Mouse (Mus musculus) CH12.LX (cell line): ENCODE results near the gene Calhm2. TPM values are rescaled to one million over a fixed set of nuclear protein-coding genes. Genes with fewer than 3 reads are reported as not detected.

ENCODE experiments used
- DNase-seq: peaks from one replicate; pipeline ENCODE4 v3.0.0-alpha.2; 2013; ENCODE audit errors: extremely low read depth
- H3K27ac ChIP-seq: 2 replicates; pipeline ENCODE4 v1.5.1; 2012; ENCODE audit warnings: low read depth, mild to moderate bottlenecking, control low read depth, moderate library complexity; ENCODE audit not compliant: insufficient read depth
- H3K27me3 ChIP-seq: replicated peaks from 2 replicates; pipeline ENCODE3; 2012; ENCODE audit warnings: inconsistent platforms
- H3K36me3 ChIP-seq, 2 experiments: replicated peaks in 1 of 2; 2 replicates each; pipeline versions ENCODE3 to v1.6.1; 2012; ENCODE audit warnings: inconsistent platforms in 1 of 2, low read length in 1 of 2, mild to moderate bottlenecking in 1 of 2, mixed read lengths in 1 of 2, moderate library complexity in 1 of 2; ENCODE audit not compliant: control insufficient read depth in 1 of 2, insufficient read depth in 1 of 2
- H3K4me1 ChIP-seq, 2 experiments: 2 replicates each; pipeline ENCODE4 v1.6.1; 2012; ENCODE audit warnings: inconsistent platforms in 1 of 2, moderate library complexity in 1 of 2; ENCODE audit not compliant: insufficient read depth in 2 of 2, control insufficient read depth in 1 of 2
- H3K4me2 ChIP-seq: 2 replicates; pipeline ENCODE4 v1.6.1; 2012; ENCODE audit warnings: low read depth, mild to moderate bottlenecking, control low read depth; ENCODE audit not compliant: poor library complexity, insufficient read depth, severe bottlenecking
- H3K4me3 ChIP-seq, 3 experiments: fragments of 150-350 bp in 1 of 3; sonication (generic) in 1 of 3; replicated peaks in 1 of 3; 2 replicates each; pipeline versions ENCODE3 to v1.5.1; 2011 to 2012; ENCODE audit warnings: low read depth in 2 of 3, low read length in 2 of 3, mild to moderate bottlenecking in 2 of 3, moderate library complexity in 2 of 3, control low read depth in 1 of 3, improper control_type of control experiment in 1 of 3, inconsistent platforms in 1 of 3, mixed read lengths in 1 of 3; ENCODE audit not compliant: poor library complexity in 1 of 3
- H3K79me2 ChIP-seq: replicated peaks from 2 replicates; pipeline ENCODE4 v1.6.1; 2012; ENCODE audit warnings: mild to moderate bottlenecking, moderate library complexity; ENCODE audit not compliant: control insufficient read depth, poor library complexity, insufficient read depth, severe bottlenecking; ENCODE audit errors: extremely low read depth
- H3K9ac ChIP-seq: 2 replicates; pipeline ENCODE4 v1.6.1; 2012; ENCODE audit warnings: low read depth, mild to moderate bottlenecking, control low read depth, moderate library complexity; ENCODE audit not compliant: insufficient read depth
- H3K9me3 ChIP-seq: replicated peaks from 2 replicates; pipeline ENCODE3; 2012; ENCODE audit warnings: low read length, inconsistent platforms, mixed read lengths
- BHLHE40 ChIP-seq: IDR thresholded peaks from 2 replicates; pipeline ENCODE4 v1.6.1; 2011; ENCODE audit warnings: mild to moderate bottlenecking, low read depth, low read length, improper control_type of control experiment
- CHD1 ChIP-seq: IDR thresholded peaks from 2 replicates; pipeline ENCODE4 v1.6.1; 2012; ENCODE audit warnings: low read depth, low read length, improper control_type of control experiment, inconsistent platforms
- CHD2 ChIP-seq: IDR thresholded peaks from 2 replicates; pipeline ENCODE4 v1.6.1; 2011; ENCODE audit warnings: low read length, improper control_type of control experiment
- CTCF ChIP-seq, 2 experiments: IDR thresholded peaks in 1 of 2; conservative IDR thresholded peaks in 1 of 2; 2 replicates each; pipeline ENCODE4 v1.5.1; 2011 to 2012; ENCODE audit warnings: low read depth in 2 of 2, low read length in 2 of 2, improper control_type of control experiment in 1 of 2, inconsistent platforms in 1 of 2, mild to moderate bottlenecking in 1 of 2, moderate library complexity in 1 of 2
- E2F4 ChIP-seq: IDR thresholded peaks from 2 replicates; pipeline ENCODE4 v1.6.1; 2011; ENCODE audit warnings: low read depth, low read length, improper control_type of control experiment; ENCODE audit not compliant: insufficient replicate concordance
- EP300 ChIP-seq: IDR thresholded peaks from 2 replicates; pipeline ENCODE4 v1.6.1; 2011; ENCODE audit warnings: low read length, improper control_type of control experiment
- ETS1 ChIP-seq: conservative IDR thresholded peaks from 2 replicates; pipeline ENCODE4 v1.6.1; 2012; ENCODE audit warnings: low read depth, mild to moderate bottlenecking, inconsistent platforms, low read length, improper control_type of control experiment, moderate library complexity
- GABPA ChIP-seq: IDR thresholded peaks from 2 replicates; pipeline ENCODE4 v1.6.1; 2012; ENCODE audit warnings: low read depth, low read length, improper control_type of control experiment, inconsistent platforms; ENCODE audit not compliant: insufficient replicate concordance
- IRF4 ChIP-seq: IDR thresholded peaks from 2 replicates; pipeline ENCODE4 v1.6.1; 2014; ENCODE audit warnings: low read depth, mild to moderate bottlenecking, inconsistent platforms, low read length, improper control_type of control experiment
- JUN ChIP-seq: IDR thresholded peaks from 2 replicates; pipeline ENCODE4 v1.6.1; 2011; ENCODE audit warnings: low read depth, mild to moderate bottlenecking, low read length, improper control_type of control experiment, moderate library complexity; ENCODE audit not compliant: insufficient read depth
- JUND ChIP-seq: conservative IDR thresholded peaks from 2 replicates; pipeline ENCODE4 v1.6.1; 2011; ENCODE audit warnings: low read depth, low read length, improper control_type of control experiment
- KAT2A ChIP-seq: IDR thresholded peaks from 2 replicates; pipeline ENCODE4 v1.6.1; 2012; ENCODE audit warnings: low read length, improper control_type of control experiment, inconsistent platforms; ENCODE audit not compliant: insufficient replicate concordance
- MAX ChIP-seq: IDR thresholded peaks from 2 replicates; pipeline ENCODE4 v1.6.1; 2011; ENCODE audit warnings: low read length, improper control_type of control experiment
- MEF2A ChIP-seq: IDR thresholded peaks from 2 replicates; pipeline ENCODE4 v1.6.1; 2014; ENCODE audit warnings: low read depth, mild to moderate bottlenecking, inconsistent platforms, low read length, improper control_type of control experiment, borderline replicate concordance
- MYC ChIP-seq: IDR thresholded peaks from 2 replicates; pipeline ENCODE4 v1.6.1; 2011; ENCODE audit warnings: low read depth, mild to moderate bottlenecking, improper control_type of control experiment, low read length
- NELFE ChIP-seq: IDR thresholded peaks from 2 replicates; pipeline ENCODE4 v1.6.1; 2011; ENCODE audit warnings: low read depth, low read length, improper control_type of control experiment
- PAX5 ChIP-seq: IDR thresholded peaks from 2 replicates; pipeline ENCODE4 v1.6.1; 2012; ENCODE audit warnings: low read length, inconsistent platforms, mixed read lengths
- POLR2A ChIP-seq: IDR thresholded peaks from 2 replicates; pipeline ENCODE4 v1.6.1; 2011; ENCODE audit warnings: low read depth, mild to moderate bottlenecking, improper control_type of control experiment, low read length
- POLR2AphosphoS2 ChIP-seq: IDR thresholded peaks from 2 replicates; pipeline ENCODE4 v1.6.1; 2011; ENCODE audit warnings: low read depth, low read length, improper control_type of control experiment
- RAD21 ChIP-seq: IDR thresholded peaks from 2 replicates; pipeline ENCODE4 v1.6.1; 2011; ENCODE audit warnings: low read depth, mild to moderate bottlenecking, low read length, improper control_type of control experiment, moderate library complexity
- RCOR1 ChIP-seq: conservative IDR thresholded peaks from 2 replicates; pipeline ENCODE4 v1.6.1; 2012; ENCODE audit warnings: low read depth, mild to moderate bottlenecking, inconsistent platforms, low read length, improper control_type of control experiment
- SIN3A ChIP-seq: IDR thresholded peaks from 2 replicates; pipeline ENCODE4 v1.6.1; 2012; ENCODE audit warnings: low read length, improper control_type of control experiment, inconsistent platforms
- SMC3 ChIP-seq: IDR thresholded peaks from 2 replicates; pipeline ENCODE4 v1.6.1; 2011; ENCODE audit warnings: low read depth, low read length, improper control_type of control experiment
- TBP ChIP-seq: conservative IDR thresholded peaks from 2 replicates; pipeline ENCODE4 v1.6.1; 2011; ENCODE audit warnings: low read depth, low read length, improper control_type of control experiment
- TCF12 ChIP-seq: IDR thresholded peaks from 2 replicates; pipeline ENCODE4 v1.6.1; 2014; ENCODE audit warnings: low read depth, mild to moderate bottlenecking, inconsistent platforms, low read length, improper control_type of control experiment
- UBTF ChIP-seq: IDR thresholded peaks from 2 replicates; pipeline ENCODE4 v1.6.1; 2012; ENCODE audit warnings: low read depth, mild to moderate bottlenecking, inconsistent platforms, low read length, improper control_type of control experiment, moderate library complexity
- USF1 ChIP-seq: IDR thresholded peaks from 2 replicates; pipeline ENCODE4 v1.6.1; 2014; ENCODE audit warnings: low read depth, mild to moderate bottlenecking, inconsistent platforms, low read length, improper control_type of control experiment
- USF2 ChIP-seq: conservative IDR thresholded peaks from 2 replicates; pipeline ENCODE4 v1.6.1; 2011; ENCODE audit warnings: low read depth, low read length, improper control_type of control experiment
- ZC3H11A ChIP-seq: IDR thresholded peaks from 2 replicates; pipeline ENCODE4 v1.6.1; 2012; ENCODE audit warnings: low read depth, mild to moderate bottlenecking, inconsistent platforms, low read length, improper control_type of control experiment
- ZKSCAN1 ChIP-seq: IDR thresholded peaks from 2 replicates; pipeline ENCODE4 v1.6.1; 2012; ENCODE audit warnings: low read depth, inconsistent platforms, low read length, improper control_type of control experiment, borderline replicate concordance
- ZMIZ1 ChIP-seq: IDR thresholded peaks from 2 replicates; pipeline ENCODE4 v1.6.1; 2012; ENCODE audit warnings: low read depth, mild to moderate bottlenecking, inconsistent platforms, low read length, improper control_type of control experiment
- ZNF384 ChIP-seq: IDR thresholded peaks from 2 replicates; pipeline ENCODE4 v1.6.1; 2012; ENCODE audit warnings: low read depth, low read length, improper control_type of control experiment, inconsistent platforms
- dilution Hi-C: fragments of 300-500 bp; cut with MboI; formaldehyde crosslinking; loops from 2 replicates; pipeline ENCODE4 v1.14.3; 2020; ENCODE audit warnings: low sequenced_read_pairs; ENCODE audit not compliant: extremely low pct_unique_long_range_greater_than_20kb, extremely low pct_ligation_motif_present
- in situ Hi-C: fragments of 300-500 bp; cut with MboI; formaldehyde crosslinking; loops from 3 replicates; pipeline ENCODE4 v1.14.3; 2019; ENCODE audit warnings: low sequenced_read_pairs, low pct_ligation_motif_present, low pct_unique_long_range_greater_than_20kb, mixed read lengths
- polyA plus RNA-seq: library from polyadenylated mRNA; unstranded; fragments of >175 nt; gene quantifications from 2 replicates; pipeline ENCODE4 v1.2.1, GENCODE M21; 2012; ENCODE audit warnings: low read depth; ENCODE audit not compliant: insufficient read length
- total RNA-seq, 2 experiments: library from RNA; depleted of rRNA; stranded (reverse); fragments of 300-350 nt in 1 of 2; fragments of >200 nt in 1 of 2; gene quantifications; 2 replicates each; pipeline ENCODE4 v1.2.3; 2012 to 2014

Gene Calhm2
- total and polyA plus RNA-seq, 3 experiments: 6.3 to 10.4 (median 10.1) TPM

- in situ Hi-C loops: no loop called here
- Histone ChIP-seq H3K36me3 (no peaks in the 10 kb centered on the region), H3K9ac (no peak within 1 kb of the TSS), H3K4me1 (peaks cover 42 to 81% of the 10 kb centered on the region in 2 experiments), H3K27me3 (peaks cover 6% of the 10 kb centered on the region), H3K4me3 (peak within 1 kb of the TSS in 1 of 3 experiments; percentile 5), H3K9me3 (no peaks in the 10 kb centered on the region), H3K79me2 (no peaks in the 10 kb centered on the region), H3K27ac (no peak within 1 kb of the TSS), H3K4me2 (0 out of 2 replicates have a peak within 1 kb of the TSS, but pooled peaks have one; percentile 7)
- DNase-seq: no peak
- TF ChIP-seq NELFE (no peak), SMC3 (no peak), KAT2A (no peak), USF2 (no peak)
- dilution Hi-C loops: no loop called here
Observed at GRCm38 (mm10) chr19:47144154-47144553, 6.1 kb upstream of the Calhm2 start, which contains the start of gene Calhm1. TSS of gene Calhm1 (minus strand) at chr19:47144254.

DNA sequence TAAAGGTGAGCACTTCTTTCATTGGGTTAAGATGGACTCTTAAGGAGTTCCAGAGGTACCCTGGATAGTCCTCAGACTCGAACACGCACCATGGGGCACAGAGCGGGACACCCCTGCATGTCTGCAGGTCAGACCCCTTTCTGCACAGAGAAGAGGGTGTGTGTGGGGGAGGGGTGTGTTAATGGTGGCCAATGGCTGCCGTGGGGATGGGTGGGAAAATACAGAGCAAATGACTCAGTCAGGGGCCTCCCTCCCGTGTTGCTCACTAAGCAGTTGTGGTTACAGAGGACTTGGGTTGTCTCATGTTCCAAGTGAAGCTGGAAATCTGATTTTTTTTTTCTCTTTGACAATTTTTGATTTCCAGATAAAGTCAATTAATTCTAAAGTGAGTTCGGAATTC is 4.3 kb upstream of the Calhm2 start:
- H3K27ac ChIP-seq: no peak overlapping the region
- no peaks in the 10 kb centered on the region for H3K36me3 ChIP-seq
- in situ Hi-C loops (no loop called here), dilution Hi-C loops (no loop called here)
- H3K4me3 ChIP-seq: no peak overlapping the region
- no peaks in the 10 kb centered on the region for H3K9me3 ChIP-seq
- TF ChIP-seq SIN3A: no peak
- TF ChIP-seq ZC3H11A: no peak
- no peak for TF ChIP-seq CTCF (conservative IDR thresholded peaks at IDR 0.05 in 1 of 2, IDR thresholded peaks at IDR 0.05 in 1 of 2; ENCODE audit: low read depth in 2 of 2, low read length in 2 of 2)
- no peak for TF ChIP-seq ZKSCAN1
- TF ChIP-seq RAD21: no peak
- TF ChIP-seq POLR2AphosphoS2: no peak
- TF ChIP-seq TBP: no peak
- no peak for TF ChIP-seq MYC
- 0 out of 2 replicates have a peak, but pooled peaks have one; percentile 3 for TF ChIP-seq ZNF384
- TF ChIP-seq BHLHE40: peak; percentile 78
- peak; percentile 54; the same call in 1 of the 2 replicates for TF ChIP-seq CHD2
- TF ChIP-seq SMC3: no peak
- peak; percentile 45; the same call in 1 of the 2 replicates for TF ChIP-seq ETS1
- no peak for TF ChIP-seq MAX
- no peak for TF ChIP-seq USF1
- no peak for TF ChIP-seq UBTF
- TF ChIP-seq PAX5: no peak
- 0 out of 2 replicates have a peak, but pooled peaks have one; percentile 33 for TF ChIP-seq MEF2A
- TF ChIP-seq USF2: no peak
- no peak for TF ChIP-seq JUN
- no peak for TF ChIP-seq GABPA
- no peak for TF ChIP-seq CHD1
- no peak for TF ChIP-seq NELFE
- no peak for TF ChIP-seq KAT2A
- TF ChIP-seq POLR2A: no peak
- peak; percentile 53 for TF ChIP-seq IRF4
- no peak for TF ChIP-seq RCOR1
- no peak for TF ChIP-seq TCF12
- no peak for TF ChIP-seq JUND
- no peak for TF ChIP-seq E2F4
- no peak for TF ChIP-seq ZMIZ1
- TF ChIP-seq EP300: peak; percentile 30; the same call in 1 of the 2 replicates
- H3K9ac ChIP-seq: no peak overlapping the region
- H3K79me2 ChIP-seq: no peaks in the 10 kb centered on the region
- H3K27me3 ChIP-seq: peaks cover 7% of the 10 kb centered on the region
- DNase-seq: peak; percentile 43
- peaks cover 41 to 75% of the 10 kb centered on the region in 2 experiments for H3K4me1 ChIP-seq
- peak overlapping the region; percentile 25; the same call in 1 of the 2 replicates for H3K4me2 ChIP-seq
